Mouse (Mus musculus): ENCODE measurements at regions not wholly inside any gene's neighbourhood (a gene's known extent, or its start where the extent isn't known, plus 50 kb on each side); places are given as distances from the start of the nearest gene placed in this dataset.
A peak's percentile ranks its signal among the peaks of the same experiment; 100 is the strongest.

GRCm38 (mm10) chr15:25046514-25047138, 366.9 kb downstream of the Basp1 start:
- no peak overlapping the region for H3K9ac ChIP-seq (replicated peaks; ENCODE audit: low read depth, low read length)
- H3K4me3 ChIP-seq (ENCODE audit: low read depth, low read length): no peak overlapping the region
- WGBS: 70% methylated on average over 5 of the region's 5 CpGs

GRCm38 (mm10) chr15:25036231-25036630, 377.3 kb downstream of the Basp1 start:
- Histone ChIP-seq H3K9ac (replicated peaks; ENCODE audit: low read depth, low read length) (no peak overlapping the region), H3K27ac (ENCODE audit: low read length) (no peak overlapping the region), H3K36me3 (ENCODE audit: control insufficient read depth, insufficient read depth, low read length) (no peaks in the 10 kb centered on the region), H3K27me3 (ENCODE audit: control insufficient read depth, insufficient read depth, low read length) (no peaks in the 10 kb centered on the region), H3K9me3 (ENCODE audit: control insufficient read depth, low read depth, low read length) (no peaks in the 10 kb centered on the region), H3K4me3 (ENCODE audit: low read depth, low read length) (no peak overlapping the region), H3K4me2 (replicated peaks; ENCODE audit: low read depth, low read length) (no peak overlapping the region), H3K4me1 (ENCODE audit: control insufficient read depth, insufficient read depth, low read length) (no peaks in the 10 kb centered on the region)
- ATAC-seq (ENCODE audit: insufficient number of reproducible peaks, insufficient read depth, low FRiP score, low read depth): no peak
- 92% methylated on average over 3 of the region's 3 CpGs for WGBS

More at GRCm38 (mm10) chr15:25046514-25047138, 366.9 kb downstream of the Basp1 start:
- Histone ChIP-seq H3K9me3 (ENCODE audit: control insufficient read depth, low read depth, low read length) (no peaks in the 10 kb centered on the region), H3K27me3 (ENCODE audit: control insufficient read depth, insufficient read depth, low read length) (no peaks in the 10 kb centered on the region), H3K36me3 (ENCODE audit: control insufficient read depth, insufficient read depth, low read length) (no peaks in the 10 kb centered on the region), H3K27ac (ENCODE audit: low read length) (no peak overlapping the region), H3K4me1 (ENCODE audit: control insufficient read depth, insufficient read depth, low read length) (no peaks in the 10 kb centered on the region), H3K4me2 (replicated peaks; ENCODE audit: low read depth, low read length) (no peak overlapping the region)
- no peak for ATAC-seq (ENCODE audit: insufficient number of reproducible peaks, insufficient read depth, low FRiP score, low read depth)

- Histone ChIP-seq H3K27ac (ENCODE audit: low read length) (no peak overlapping the region), H3K4me3 (ENCODE audit: low read depth, low read length) (no peak overlapping the region), H3K27me3 (ENCODE audit: control insufficient read depth, insufficient read depth, low read length) (no peaks in the 10 kb centered on the region), H3K36me3 (ENCODE audit: control insufficient read depth, insufficient read depth, low read length) (no peaks in the 10 kb centered on the region), H3K4me2 (replicated peaks; ENCODE audit: low read depth, low read length) (no peak overlapping the region), H3K9me3 (ENCODE audit: control insufficient read depth, low read depth, low read length) (no peaks in the 10 kb centered on the region), H3K4me1 (ENCODE audit: control insufficient read depth, insufficient read depth, low read length) (no peaks in the 10 kb centered on the region), H3K9ac (replicated peaks; ENCODE audit: low read depth, low read length) (no peak overlapping the region)
- no peak for ATAC-seq (ENCODE audit: insufficient number of reproducible peaks, insufficient read depth, low FRiP score, low read depth)
- 82% methylated on average over 8 of the region's 8 CpGs for WGBS
These were observed 385.7 kb downstream of the Basp1 start for GRCm38 (mm10) chr15:25027865-25028264.

DNA sequence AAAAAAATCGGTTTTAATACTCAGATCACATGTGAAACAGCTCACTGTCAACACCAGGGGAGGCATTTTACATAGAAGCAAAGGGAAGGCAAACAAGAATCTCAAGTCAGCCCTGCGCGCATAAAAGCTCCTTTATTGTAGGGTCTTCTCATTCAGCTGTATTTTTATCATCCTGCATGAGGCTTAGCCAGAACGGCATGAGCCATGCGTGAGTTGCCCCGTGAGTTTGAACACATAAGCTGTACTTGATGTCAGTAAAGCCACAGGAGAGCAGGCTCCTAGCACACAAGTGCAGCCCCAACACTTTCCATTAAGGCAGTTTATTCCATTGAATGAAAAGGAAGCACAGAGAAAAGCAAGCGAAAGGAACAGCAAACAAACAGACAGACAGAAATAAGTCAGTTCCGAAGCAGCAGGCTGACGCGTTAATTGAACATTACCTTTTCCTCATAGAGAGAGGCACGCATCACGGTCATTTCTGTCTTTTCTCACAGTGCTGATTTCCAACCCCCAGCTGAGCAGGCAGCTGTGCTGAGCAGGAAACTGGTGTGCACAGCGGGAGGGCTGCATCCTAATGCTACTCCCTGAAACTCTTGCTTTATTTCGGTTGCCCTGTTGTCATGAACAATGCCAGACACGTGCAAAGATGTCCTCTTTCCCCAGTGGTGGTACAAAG, 386.6 kb downstream of the Basp1 start:
- no peaks in the 10 kb centered on the region for H3K4me1 ChIP-seq (ENCODE audit: control insufficient read depth, insufficient read depth, low read length)
- 0 out of 2 replicates have a peak overlapping the region, but pooled peaks have one; percentile 18 for H3K9ac ChIP-seq (replicated peaks; ENCODE audit: low read depth, low read length)
- H3K9me3 ChIP-seq (ENCODE audit: control insufficient read depth, low read depth, low read length): no peaks in the 10 kb centered on the region
- ATAC-seq (ENCODE audit: insufficient number of reproducible peaks, insufficient read depth, low FRiP score, low read depth): no peak
- H3K27ac ChIP-seq (ENCODE audit: low read length): no peak overlapping the region
- H3K4me3 ChIP-seq (ENCODE audit: low read depth, low read length): no peak overlapping the region
- peak overlapping the region; percentile 32 for H3K4me2 ChIP-seq (replicated peaks; ENCODE audit: low read depth, low read length)
- WGBS: 7% methylated on average over 15 of the region's 15 CpGs
- no peaks in the 10 kb centered on the region for H3K27me3 ChIP-seq (ENCODE audit: control insufficient read depth, insufficient read depth, low read length)
- no peaks in the 10 kb centered on the region for H3K36me3 ChIP-seq (ENCODE audit: control insufficient read depth, insufficient read depth, low read length)

- H3K4me1 ChIP-seq (ENCODE audit: control insufficient read depth, insufficient read depth, low read length): no peaks in the 10 kb centered on the region
- no peak overlapping the region for H3K27ac ChIP-seq (ENCODE audit: low read length)
- H3K4me3 ChIP-seq (ENCODE audit: low read depth, low read length): no peak overlapping the region
- H3K4me2 ChIP-seq (replicated peaks; ENCODE audit: low read depth, low read length): peak overlapping the region; percentile 32; the same call in 1 of the 2 replicates
- 24% methylated on average over 8 of the region's 8 CpGs for WGBS
- no peaks in the 10 kb centered on the region for H3K36me3 ChIP-seq (ENCODE audit: control insufficient read depth, insufficient read depth, low read length)
- H3K27me3 ChIP-seq (ENCODE audit: control insufficient read depth, insufficient read depth, low read length): no peaks in the 10 kb centered on the region
- H3K9ac ChIP-seq (replicated peaks; ENCODE audit: low read depth, low read length): no peak overlapping the region
- ATAC-seq (ENCODE audit: insufficient number of reproducible peaks, insufficient read depth, low FRiP score, low read depth): no peak
- no peaks in the 10 kb centered on the region for H3K9me3 ChIP-seq (ENCODE audit: control insufficient read depth, low read depth, low read length)
These were observed 387.2 kb downstream of the Basp1 start for GRCm38 (mm10) chr15:25026351-25026750.

GRCm38 (mm10) chr15:25020916-25021315, 392.6 kb downstream of the Basp1 start:
- no peak overlapping the region for H3K4me3 ChIP-seq (ENCODE audit: low read depth, low read length)
- no peak overlapping the region for H3K4me2 ChIP-seq (replicated peaks; ENCODE audit: low read depth, low read length)
- no peaks in the 10 kb centered on the region for H3K9me3 ChIP-seq (ENCODE audit: control insufficient read depth, low read depth, low read length)
- no peak overlapping the region for H3K9ac ChIP-seq (replicated peaks; ENCODE audit: low read depth, low read length)
- no peaks in the 10 kb centered on the region for H3K36me3 ChIP-seq (ENCODE audit: control insufficient read depth, insufficient read depth, low read length)
- H3K27ac ChIP-seq (ENCODE audit: low read length): no peak overlapping the region
- H3K4me1 ChIP-seq (ENCODE audit: control insufficient read depth, insufficient read depth, low read length): no peaks in the 10 kb centered on the region
- no peak for ATAC-seq (ENCODE audit: insufficient number of reproducible peaks, insufficient read depth, low FRiP score, low read depth)
- no peaks in the 10 kb centered on the region for H3K27me3 ChIP-seq (ENCODE audit: control insufficient read depth, insufficient read depth, low read length)
- WGBS: 51% methylated on average over 3 of the region's 3 CpGs

- H3K4me2 ChIP-seq (replicated peaks; ENCODE audit: low read depth, low read length): no peak overlapping the region
- no peak for ATAC-seq (ENCODE audit: insufficient number of reproducible peaks, insufficient read depth, low FRiP score, low read depth)
- H3K9me3 ChIP-seq (ENCODE audit: control insufficient read depth, low read depth, low read length): no peaks in the 10 kb centered on the region
- WGBS: 68% methylated on average over 12 of the region's 12 CpGs
- H3K9ac ChIP-seq (replicated peaks; ENCODE audit: low read depth, low read length): no peak overlapping the region
- H3K27me3 ChIP-seq (ENCODE audit: control insufficient read depth, insufficient read depth, low read length): no peaks in the 10 kb centered on the region
- no peak overlapping the region for H3K27ac ChIP-seq (ENCODE audit: low read length)
- no peaks in the 10 kb centered on the region for H3K36me3 ChIP-seq (ENCODE audit: control insufficient read depth, insufficient read depth, low read length)
- H3K4me3 ChIP-seq (ENCODE audit: low read depth, low read length): no peak overlapping the region
- H3K4me1 ChIP-seq (ENCODE audit: control insufficient read depth, insufficient read depth, low read length): no peaks in the 10 kb centered on the region
These were observed 394.1 kb downstream of the Basp1 start for GRCm38 (mm10) chr15:25019352-25019941.

DNA sequence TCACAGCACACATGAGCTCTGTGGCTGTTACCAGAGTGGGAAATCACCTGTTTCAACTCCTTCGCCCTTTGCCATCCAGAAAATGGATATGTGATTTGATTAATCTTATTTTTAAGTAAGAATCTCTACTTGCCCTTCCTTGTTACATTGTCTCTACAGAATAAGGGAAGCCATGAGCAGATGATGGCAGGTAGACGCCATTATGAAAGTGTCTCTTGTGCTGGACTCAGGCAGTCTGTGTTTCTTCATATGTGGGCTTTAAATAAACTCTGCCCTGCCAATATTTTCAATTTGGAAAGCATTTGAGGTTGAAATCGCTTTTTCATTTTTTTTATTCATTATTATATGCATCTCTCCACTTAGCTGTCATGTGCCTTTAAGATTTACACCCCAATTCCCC, 394.6 kb downstream of the Basp1 start:
- H3K9me3 ChIP-seq (ENCODE audit: control insufficient read depth, low read depth, low read length): no peaks in the 10 kb centered on the region
- H3K9ac ChIP-seq (replicated peaks; ENCODE audit: low read depth, low read length): no peak overlapping the region
- H3K36me3 ChIP-seq (ENCODE audit: control insufficient read depth, insufficient read depth, low read length): no peaks in the 10 kb centered on the region
- no peak for ATAC-seq (ENCODE audit: insufficient number of reproducible peaks, insufficient read depth, low FRiP score, low read depth)
- no peaks in the 10 kb centered on the region for H3K4me1 ChIP-seq (ENCODE audit: control insufficient read depth, insufficient read depth, low read length)
- 82% methylated on average over 3 of the region's 3 CpGs for WGBS
- H3K27me3 ChIP-seq (ENCODE audit: control insufficient read depth, insufficient read depth, low read length): no peaks in the 10 kb centered on the region
- H3K4me2 ChIP-seq (replicated peaks; ENCODE audit: low read depth, low read length): no peak overlapping the region
- H3K4me3 ChIP-seq (ENCODE audit: low read depth, low read length): no peak overlapping the region
- H3K27ac ChIP-seq (ENCODE audit: low read length): no peak overlapping the region

All from stomach, embryonic 14.5 days (tissue).